Mouse (Mus musculus) heart, adult 18-20 months (tissue): ENCODE measurements around the gene Gmds. TPM values are rescaled to one million over a fixed set of nuclear protein-coding genes. Genes with fewer than 3 reads are reported as not detected.

Experiments
- DNase-seq, 2 experiments: peaks; one replicate each; pipeline ENCODE4 v3.0.0; 2021 to 2022; ENCODE audit warnings: mixed read lengths in 1 of 2
- long read RNA-seq, 2 experiments: library from polyadenylated mRNA; stranded (forward); transcript quantifications; one replicate each; pipeline ENCODE4 v2.0.0; 2021
- total RNA-seq, 2 experiments: library from RNA; stranded (reverse); gene quantifications; 2 replicates each; pipeline ENCODE4 v1.2.3; 2021

The Gmds gene
- 1 to 10 TPM; 5.5 to 6.5 TPM for total RNA-seq
- long read RNA-seq, experiment 1, partial matches to known transcripts, result 4 of 11 reads
- long read RNA-seq, experiment 1, other reads (novel, unspliced or antisense), result 3 of 11 reads
- long read RNA-seq, experiment 2, partial matches to known transcripts, result 6 of 10 reads
- long read RNA-seq, experiment 2, other reads (novel, unspliced or antisense), result 1 of 10 reads

- DNase-seq, result peak; percentile 95 to 97
These were observed at the start of gene Gmds for GRCm38 (mm10) chr13:32338513-32339365. Gmds (minus strand) TSS chr13:32338740.

DNA sequence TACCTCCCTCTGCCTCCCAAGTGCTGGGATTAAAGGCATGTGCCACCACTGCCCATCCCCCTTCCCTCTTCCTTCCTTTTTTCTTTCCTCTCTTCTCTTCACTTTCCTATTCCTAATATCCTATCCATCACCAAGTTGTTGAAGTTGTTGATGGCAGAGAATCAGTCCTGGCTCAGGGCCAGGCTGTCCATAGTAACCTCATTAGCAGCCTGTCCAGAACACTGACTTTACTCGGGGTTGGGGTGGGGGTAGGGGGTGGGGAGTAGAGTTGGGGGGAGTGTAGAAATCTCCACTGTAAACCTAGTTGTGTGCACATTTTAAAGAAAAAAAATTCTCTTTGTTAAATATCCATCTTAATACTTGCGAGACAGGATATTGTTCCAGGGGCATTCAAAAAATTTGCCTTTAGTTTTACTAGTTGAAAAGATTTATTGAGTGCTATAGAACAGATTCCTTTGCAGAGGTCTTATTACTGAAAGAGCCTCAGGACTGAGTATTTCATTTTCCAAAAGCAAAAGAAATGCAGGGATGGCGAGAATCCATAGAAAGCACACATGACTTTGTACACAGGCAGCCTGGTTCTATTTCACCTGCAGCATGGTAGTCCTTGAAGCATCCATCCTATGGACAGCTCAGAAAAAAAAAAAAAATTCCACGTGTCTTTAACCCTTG, 47.0 kb upstream of the Gmds start:
- no peak for DNase-seq

GRCm38 (mm10) chr13:32382227-32383010, 43.9 kb upstream of the Gmds start:
- DNase-seq, result no peak

DNA sequence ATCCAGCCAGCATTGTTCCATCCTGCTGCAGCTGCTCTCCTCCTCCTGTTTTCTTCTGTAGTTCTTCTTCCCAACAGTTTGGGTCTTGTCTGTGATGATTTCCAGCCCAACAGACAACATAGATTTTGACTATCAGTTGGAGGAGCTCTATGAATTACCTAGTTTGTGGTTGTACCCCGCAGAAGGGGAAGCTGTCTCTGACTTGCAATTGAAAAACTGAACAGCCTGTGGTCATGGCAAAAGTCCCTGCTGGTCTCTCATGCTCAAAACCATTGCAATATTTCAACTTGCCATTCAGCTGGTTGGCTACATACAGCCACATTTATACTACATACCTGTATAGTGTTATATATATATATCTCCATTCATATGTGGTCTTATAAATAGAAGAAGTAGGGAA, 40.1 kb upstream of the Gmds start:
- DNase-seq, result no peak

GRCm38 (mm10) chr13:32372531-32372883, 34.0 kb upstream of the Gmds start:
- DNase-seq, result no peak

DNA sequence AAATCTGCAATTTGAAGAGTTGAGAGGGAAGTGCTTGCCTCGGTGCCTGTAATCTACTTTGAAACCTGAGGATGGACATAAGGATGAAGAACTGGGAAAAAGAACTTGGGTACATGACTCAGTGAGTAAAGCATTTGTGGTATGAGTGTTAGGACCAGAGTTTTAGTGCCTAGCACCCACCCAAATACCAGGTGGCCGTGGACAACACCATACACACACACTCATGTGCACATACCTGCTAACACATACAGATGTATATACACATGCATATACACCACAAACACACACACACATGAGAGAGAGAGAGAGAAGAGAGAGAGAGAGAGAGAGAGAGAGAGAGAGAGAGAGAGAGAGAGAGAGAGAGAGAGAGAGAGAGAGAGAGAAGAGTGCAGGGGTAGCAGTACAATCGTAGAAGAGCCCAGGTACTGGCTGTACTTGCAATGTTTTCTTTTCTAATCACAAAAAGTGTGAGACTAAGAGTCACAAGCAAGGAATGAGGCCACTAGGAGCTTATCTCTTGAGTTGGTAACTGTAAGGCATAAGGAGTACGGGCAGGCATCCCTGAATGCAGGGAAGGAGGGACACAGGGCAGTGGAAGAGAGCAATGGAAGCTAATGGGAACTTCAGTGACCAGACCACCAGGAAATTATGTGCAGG, 33.5 kb upstream of the Gmds start:
- no peak for DNase-seq

- peak; percentile 2 to 6 for DNase-seq
These were observed 32.2 kb upstream of the Gmds start for GRCm38 (mm10) chr13:32370751-32371150.

- peak in 1 of 2 experiments; percentile 2 for DNase-seq
These were observed 31.6 kb upstream of the Gmds start for GRCm38 (mm10) chr13:32370135-32370534.

- DNase-seq, result no peak
These were observed 616 bp downstream of the Gmds start for GRCm38 (mm10) chr13:32337735-32338512.

GRCm38 (mm10) chr13:32318309-32318708, 20.2 kb downstream of the Gmds start:
- no peak for DNase-seq

GRCm38 (mm10) chr13:32317354-32317753, 21.2 kb downstream of the Gmds start:
- no peak for DNase-seq

DNA sequence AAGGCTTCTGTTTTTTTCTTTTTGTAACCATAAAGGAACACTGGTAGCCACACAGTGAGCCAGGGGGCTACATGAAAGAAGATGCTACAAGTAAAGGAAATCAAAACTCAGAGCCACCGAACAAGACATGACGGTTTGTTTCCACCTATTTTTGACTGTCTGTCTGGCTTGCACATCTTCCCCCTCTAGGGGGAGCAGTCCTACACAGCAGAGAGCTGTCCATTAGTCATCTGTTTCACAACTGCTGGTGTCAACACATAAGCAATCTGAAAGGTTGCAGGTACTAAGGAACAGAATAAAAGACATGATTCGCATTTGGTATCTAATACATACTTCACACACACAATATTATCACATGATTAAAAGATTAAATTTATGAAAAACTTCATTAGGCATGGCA, 25.9 kb downstream of the Gmds start:
- peak; percentile 71 to 79 for DNase-seq

DNA sequence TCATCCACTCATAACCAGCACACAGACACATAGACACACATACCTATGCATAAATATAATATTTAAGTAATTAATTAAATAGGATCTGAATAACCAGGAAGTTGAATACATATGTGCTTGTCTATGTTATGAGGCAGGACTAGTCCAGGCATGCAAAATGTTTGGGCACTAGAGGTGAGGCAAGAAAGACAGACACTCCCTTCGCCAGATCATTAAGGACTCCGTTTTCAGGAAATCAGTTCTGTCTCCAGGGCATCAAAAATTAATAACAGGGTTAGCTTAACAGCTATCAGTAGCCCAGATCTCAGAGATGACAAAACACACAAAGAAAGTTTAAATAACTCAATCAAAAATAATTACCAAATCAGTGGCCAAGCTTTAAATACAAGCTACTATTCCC, 27.1 kb downstream of the Gmds start:
- no peak for DNase-seq

DNA sequence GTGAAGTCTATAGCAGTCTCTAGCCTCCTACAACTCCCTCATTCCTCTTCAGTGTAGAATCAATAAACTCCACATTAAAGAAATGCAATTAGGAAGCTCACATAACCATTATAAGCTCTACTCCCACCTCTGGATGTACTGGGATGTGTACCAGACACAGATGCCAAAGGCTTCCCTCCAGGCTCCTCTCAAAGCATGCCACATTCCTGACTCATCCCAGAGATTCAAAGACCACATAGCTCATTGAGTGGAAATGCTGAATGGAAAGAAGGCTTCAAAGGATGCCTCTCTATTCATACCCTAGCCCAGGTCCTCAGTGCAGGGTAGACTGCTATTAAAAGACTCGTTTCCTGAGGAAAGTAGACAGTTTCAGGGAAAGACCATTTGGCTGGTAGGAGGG, 40.1 kb downstream of the Gmds start:
- DNase-seq, result no peak

DNA sequence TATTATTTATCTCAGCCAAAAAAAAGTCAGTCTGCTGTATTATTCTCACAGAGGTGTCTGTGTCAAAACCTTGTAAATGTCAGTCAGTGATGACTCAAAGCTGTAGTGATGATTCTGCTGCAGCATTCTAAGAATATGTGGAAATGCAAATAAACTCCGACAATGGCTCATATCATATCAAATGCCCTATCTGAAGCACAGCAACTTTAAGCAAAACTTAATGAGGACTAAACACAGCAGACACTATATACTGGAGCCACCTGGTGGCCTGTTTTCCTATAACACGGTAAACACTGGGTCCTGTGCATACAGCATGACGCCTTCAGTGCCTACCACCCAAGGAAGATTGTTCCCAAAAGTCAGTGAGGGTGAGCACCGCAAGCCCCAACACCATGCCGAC, 41.1 kb downstream of the Gmds start:
- DNase-seq, result peak; percentile 46 to 77

- no peak for DNase-seq
These were observed 43.9 kb downstream of the Gmds start for GRCm38 (mm10) chr13:32294416-32295195.

DNA sequence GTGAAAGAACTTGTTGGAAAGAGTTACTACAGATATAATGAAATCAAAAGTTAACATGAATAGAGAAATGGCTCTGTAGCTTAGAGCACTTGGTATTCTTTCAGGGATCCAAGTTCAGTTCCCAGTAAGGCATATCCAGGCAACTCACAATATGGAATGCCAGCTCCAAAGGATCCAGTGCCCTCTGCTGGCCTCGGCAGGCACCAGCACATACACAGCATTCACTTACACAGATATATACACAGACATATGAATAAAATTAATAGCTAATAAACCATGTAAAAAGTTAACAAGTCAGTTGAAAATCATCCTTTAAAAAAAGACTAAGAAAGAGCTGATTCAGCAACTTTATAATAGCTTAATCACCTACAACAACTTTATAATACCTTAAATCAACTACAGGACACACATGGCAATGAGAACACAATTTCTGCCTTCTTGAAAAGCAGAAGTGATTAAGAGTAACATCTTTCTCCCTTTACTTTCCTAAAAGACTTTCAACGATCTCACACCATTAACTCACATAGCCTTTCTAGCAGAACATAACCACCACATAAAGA, 65.5 kb downstream of the Gmds start:
- no peak for DNase-seq

DNA sequence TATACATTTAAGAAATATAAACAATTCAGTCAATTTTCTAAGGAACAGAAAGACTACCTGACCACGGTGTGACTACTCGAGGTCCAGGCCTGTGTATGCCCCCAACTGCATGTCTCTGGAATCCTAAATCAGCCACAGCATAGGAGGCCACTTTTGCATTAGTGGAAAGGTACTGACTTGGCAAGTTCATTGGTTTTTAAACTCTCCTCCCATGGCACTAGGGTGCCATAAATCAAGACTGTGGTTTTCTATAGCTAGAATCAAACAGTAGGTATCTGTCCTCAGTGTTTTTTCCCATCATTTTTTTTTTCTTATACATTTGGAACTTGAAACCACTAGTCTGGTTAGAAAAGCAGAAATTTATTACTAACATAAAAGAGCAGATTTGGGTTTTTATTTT, 68.8 kb downstream of the Gmds start:
- no peak for DNase-seq

DNA sequence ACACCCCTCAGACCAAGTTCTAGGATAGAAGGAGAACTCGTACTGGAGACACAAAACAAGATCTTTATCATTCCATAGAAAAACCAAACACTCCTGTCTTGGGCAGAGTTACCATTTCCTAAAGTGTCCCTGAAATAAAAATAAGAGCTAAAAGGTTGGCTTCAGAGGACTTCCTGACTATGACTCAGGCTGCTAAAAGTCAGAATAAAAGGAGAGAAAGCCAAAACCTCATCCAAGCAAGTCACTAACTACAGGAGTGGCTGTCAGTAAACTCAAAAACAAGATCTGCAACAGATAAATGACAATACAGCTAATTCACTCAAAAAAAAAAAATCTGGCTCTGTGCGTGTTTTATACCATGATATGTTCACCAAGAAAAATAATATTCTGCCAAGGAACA, 69.3 kb downstream of the Gmds start:
- DNase-seq, result no peak

GRCm38 (mm10) chr13:32268284-32268683, 70.3 kb downstream of the Gmds start:
- no peak for DNase-seq
